Mouse (Mus musculus) heart, embryonic 14.5 days (tissue): ENCODE results near the gene Zfp804a. TPM values are rescaled to one million over a fixed set of nuclear protein-coding genes. Genes with fewer than 3 reads are reported as not detected.

Experiments
- ATAC-seq: fragments of 200-750 bp; cut with Nextera tagmentation; 2 replicates; pipeline ENCODE4 v1.8.0; 2017; ENCODE audit warnings: low read depth, moderate TSS enrichment; ENCODE audit not compliant: insufficient number of reproducible peaks, insufficient read depth, low FRiP score
- H3K27ac ChIP-seq, 2 experiments: fragments of 200-500 bp in 1 of 2; fragments of 300-500 bp in 1 of 2; sonication (generic) in 1 of 2; replicated peaks in 1 of 2; 2 replicates each; pipeline ENCODE4 v1.5.1; 2012 to 2014; ENCODE audit warnings: low read depth in 2 of 2, low read length in 2 of 2, control low read depth in 1 of 2, mild to moderate bottlenecking in 1 of 2, mixed read lengths in 1 of 2; ENCODE audit not compliant: control insufficient read depth in 1 of 2, insufficient read depth in 1 of 2
- H3K27me3 ChIP-seq: fragments of 300-500 bp; sonication (generic); 2 replicates; pipeline ENCODE4 v1.6.1; 2014; ENCODE audit warnings: mild to moderate bottlenecking, low read length, control low read depth; ENCODE audit not compliant: control insufficient read depth, insufficient read depth
- H3K36me3 ChIP-seq: fragments of 300-500 bp; sonication (generic); 2 replicates; pipeline ENCODE4 v1.6.1; 2014; ENCODE audit warnings: mild to moderate bottlenecking, control low read depth, low read length, mixed read lengths; ENCODE audit not compliant: control insufficient read depth, insufficient read depth
- H3K4me1 ChIP-seq, 2 experiments: fragments of 200-500 bp in 1 of 2; fragments of 300-500 bp in 1 of 2; sonication (generic) in 1 of 2; 2 replicates each; pipeline ENCODE4 v1.6.1; 2012 to 2014; ENCODE audit warnings: low read length in 2 of 2, control low read depth in 1 of 2, mixed read lengths in 1 of 2; ENCODE audit not compliant: control insufficient read depth in 2 of 2, insufficient read depth in 2 of 2
- H3K4me2 ChIP-seq: fragments of 300-500 bp; sonication (generic); 2 replicates; pipeline ENCODE4 v1.6.1; 2014; ENCODE audit warnings: mild to moderate bottlenecking, low read length
- H3K4me3 ChIP-seq, 2 experiments: fragments of 200-500 bp in 1 of 2; fragments of 300-500 bp in 1 of 2; sonication (generic) in 1 of 2; 2 replicates each; pipeline ENCODE4 v1.5.1; 2012 to 2014; ENCODE audit warnings: low read length in 2 of 2, mild to moderate bottlenecking in 2 of 2, control low read depth in 1 of 2, low read depth in 1 of 2, moderate library complexity in 1 of 2; ENCODE audit not compliant: control insufficient read depth in 1 of 2, insufficient read depth in 1 of 2
- H3K9ac ChIP-seq: fragments of 300-500 bp; sonication (generic); 2 replicates; pipeline ENCODE4 v1.6.1; 2014; ENCODE audit warnings: mild to moderate bottlenecking, low read length
- H3K9me3 ChIP-seq: fragments of 300-500 bp; sonication (generic); 2 replicates; pipeline ENCODE4 v1.6.1; 2016; ENCODE audit warnings: low read length, control low read depth; ENCODE audit not compliant: control insufficient read depth
- whole genome bisulfite sequencing: fragments of 180-500 bp; shearing (Covaris S2); extraction: QIAGEN DNeasy Blood & Tissue Kit; methylation state at CpG from one replicate; pipeline ENCODE4 v1.1.7; 2014; 5-methylcytosine and 5-hydroxymethylcytosine counted together
- polyA plus RNA-seq: library from polyadenylated mRNA; unstranded; fragments of >200 nt; fragmentation: Nextera tagmentation; extraction: Ambion mirVana; gene quantifications from 2 replicates; pipeline ENCODE4 v1.2.1, GENCODE M21; 2014

Zfp804a gene
- polyA plus RNA-seq, result 0.11 and 0.42 TPM in 2 replicates

- Histone ChIP-seq H3K27me3 (peaks cover 16% of the 10 kb centered on the region; the same call in 1 of the 2 replicates), H3K4me3 (peak within 1 kb of the TSS; percentile 70 to 74), H3K9me3 (no peaks in the 10 kb centered on the region), H3K36me3 (no peaks in the 10 kb centered on the region), H3K4me2 (peak within 1 kb of the TSS; percentile 98), H3K27ac (no peak within 1 kb of the TSS), H3K4me1 (peaks cover 0 to 2% of the 10 kb centered on the region in 2 experiments; a peak in 1 of 4 replicates), H3K9ac (peak within 1 kb of the TSS; percentile 70)
- ATAC-seq, result peak; percentile 59; the same call in 1 of the 2 replicates
- WGBS, result under 1% methylated on average over 74 of the region's 82 CpGs
These were observed at the start of gene Zfp804a for GRCm38 (mm10) chr2:82053185-82053891. Zfp804a (plus strand) TSS chr2:82053222.

GRCm38 (mm10) chr2:82051635-82052034 lies 1.4 kb upstream of the Zfp804a start:
- H3K4me1 ChIP-seq, result peaks cover 0 to 2% of the 10 kb centered on the region in 2 experiments; a peak in 1 of 4 replicates
- 74% methylated on average over 4 of the region's 4 CpGs for WGBS
- no peak overlapping the region for H3K9ac ChIP-seq
- H3K4me2 ChIP-seq, result no peak overlapping the region
- peaks cover 16% of the 10 kb centered on the region; the same call in 1 of the 2 replicates for H3K27me3 ChIP-seq
- no peak overlapping the region for H3K4me3 ChIP-seq
- no peaks in the 10 kb centered on the region for H3K9me3 ChIP-seq
- no peak for ATAC-seq
- no peak overlapping the region for H3K27ac ChIP-seq
- no peaks in the 10 kb centered on the region for H3K36me3 ChIP-seq

- H3K27me3 ChIP-seq, result peaks cover 16% of the 10 kb centered on the region; the same call in 1 of the 2 replicates
- peak overlapping the region; percentile 70 for H3K9ac ChIP-seq
- H3K36me3 ChIP-seq, result no peaks in the 10 kb centered on the region
- ATAC-seq, result no peak
- peak overlapping the region; percentile 98 for H3K4me2 ChIP-seq
- H3K4me3 ChIP-seq, result peak overlapping the region; percentile 70 to 74
- H3K4me1 ChIP-seq, result peaks cover 0 to 2% of the 10 kb centered on the region in 2 experiments; a peak in 1 of 4 replicates
- H3K27ac ChIP-seq, result no peak overlapping the region
- H3K9me3 ChIP-seq, result no peaks in the 10 kb centered on the region
- WGBS, result 4% methylated on average over 33 of the region's 34 CpGs
These were observed 461 bp upstream of the Zfp804a start for GRCm38 (mm10) chr2:82052338-82053184.

GRCm38 (mm10) chr2:82054446-82054845 lies 1.4 kb downstream of the Zfp804a start:
- no peak overlapping the region for H3K9ac ChIP-seq
- no peaks in the 10 kb centered on the region for H3K9me3 ChIP-seq
- H3K27ac ChIP-seq, result no peak overlapping the region
- peak overlapping the region; percentile 98 for H3K4me2 ChIP-seq
- H3K27me3 ChIP-seq, result peaks cover 16% of the 10 kb centered on the region; the same call in 1 of the 2 replicates
- H3K4me3 ChIP-seq, result peak overlapping the region; percentile 24 to 74; a peak in 3 of 4 replicates
- H3K36me3 ChIP-seq, result no peaks in the 10 kb centered on the region
- WGBS, result 50% methylated on average over 4 of the region's 4 CpGs
- peaks cover 0 to 2% of the 10 kb centered on the region in 2 experiments; a peak in 1 of 4 replicates for H3K4me1 ChIP-seq
- no peak for ATAC-seq

- 25% methylated on average over 5 of the region's 5 CpGs for WGBS
- no peak for ATAC-seq
These were observed 11.6 kb downstream of the Zfp804a start for GRCm38 (mm10) chr2:82064671-82065070.

GRCm38 (mm10) chr2:82067912-82068311 lies 14.9 kb downstream of the Zfp804a start:
- 95% methylated on average over 1 of the region's 1 CpGs for WGBS
- Histone ChIP-seq H3K36me3 (no peaks in the 10 kb centered on the region), H3K27me3 (no peaks in the 10 kb centered on the region), H3K27ac (no peak overlapping the region), H3K4me3 (no peak overlapping the region), H3K9me3 (no peaks in the 10 kb centered on the region), H3K9ac (no peak overlapping the region), H3K4me1 (no peaks in the 10 kb centered on the region), H3K4me2 (no peak overlapping the region)
- no peak for ATAC-seq

More at GRCm38 (mm10) chr2:82064671-82065070, 11.6 kb downstream of the Zfp804a start:
- H3K27me3 ChIP-seq, result no peaks in the 10 kb centered on the region
- H3K9me3 ChIP-seq, result no peaks in the 10 kb centered on the region
- no peaks in the 10 kb centered on the region for H3K36me3 ChIP-seq
- no peak overlapping the region for H3K27ac ChIP-seq
- no peak overlapping the region for H3K4me2 ChIP-seq
- no peak overlapping the region for H3K9ac ChIP-seq
- H3K4me1 ChIP-seq, result no peaks in the 10 kb centered on the region
- no peak overlapping the region for H3K4me3 ChIP-seq

GRCm38 (mm10) chr2:82069172-82069571 lies 16.1 kb downstream of the Zfp804a start:
- Histone ChIP-seq H3K4me2 (no peak overlapping the region), H3K9ac (no peak overlapping the region), H3K36me3 (no peaks in the 10 kb centered on the region), H3K27ac (no peak overlapping the region), H3K27me3 (no peaks in the 10 kb centered on the region), H3K9me3 (no peaks in the 10 kb centered on the region), H3K4me3 (no peak overlapping the region), H3K4me1 (no peaks in the 10 kb centered on the region)
- WGBS, result 50% methylated on average over 1 of the region's 1 CpGs
- no peak for ATAC-seq
